Mouse (Mus musculus) adrenal gland, adult 10 weeks (tissue): Measurements from ENCODE around the gene Slc19a3. TPM values are rescaled to one million over a fixed set of nuclear protein-coding genes. Genes with fewer than 3 reads are reported as not detected.

Experiments
- polyA plus RNA-seq: library from polyadenylated mRNA; stranded (reverse); fragments of 350-450 nt; fragmentation: Illumina TruSeq; extraction: RNeasy Lipid Tissue Mini Kit (QIAGEN cat#74804); gene quantifications from one replicate; pipeline ENCODE4 v1.2.3, GENCODE M21; 2014; ENCODE audit warnings: low read depth, low replicate concordance

Gene Slc19a3
- 1.0 TPM for polyA plus RNA-seq

GRCm38 (mm10) chr1:83038109-83038672, at the start of gene Slc19a3:
Gene Slc19a3 (minus strand): TSS chr1:83038448.

DNA sequence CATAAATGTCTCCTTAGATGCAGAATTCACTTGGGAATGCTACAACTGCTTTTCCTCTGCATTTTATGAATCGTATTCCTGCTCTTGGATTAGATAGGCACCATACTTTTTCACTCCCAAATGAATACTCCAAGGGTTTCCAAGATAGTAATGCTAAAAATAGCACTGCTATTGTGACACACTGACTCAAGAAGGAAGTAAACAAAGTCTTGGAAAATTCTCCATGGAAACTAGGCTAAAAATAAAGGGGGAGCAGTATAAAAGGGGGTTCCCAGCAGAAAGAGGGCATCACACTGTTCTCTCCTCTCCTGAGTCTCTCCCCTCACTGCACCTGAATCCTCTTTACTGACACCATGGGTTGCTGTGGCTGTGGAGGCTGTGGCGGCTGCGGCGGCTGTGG, 22.4 kb upstream of the Slc19a3 start, which contains the start of gene Krtap28-13:
TSS of gene Krtap28-13 (plus strand) at position 288 of the 400 bp plus-strand sequence.

GRCm38 (mm10) chr1:83059278-83059677, 21.0 kb upstream of the Slc19a3 start, which contains the start of gene A030005K14Rik:
Gene A030005K14Rik (minus strand): TSS chr1:83059378.

DNA sequence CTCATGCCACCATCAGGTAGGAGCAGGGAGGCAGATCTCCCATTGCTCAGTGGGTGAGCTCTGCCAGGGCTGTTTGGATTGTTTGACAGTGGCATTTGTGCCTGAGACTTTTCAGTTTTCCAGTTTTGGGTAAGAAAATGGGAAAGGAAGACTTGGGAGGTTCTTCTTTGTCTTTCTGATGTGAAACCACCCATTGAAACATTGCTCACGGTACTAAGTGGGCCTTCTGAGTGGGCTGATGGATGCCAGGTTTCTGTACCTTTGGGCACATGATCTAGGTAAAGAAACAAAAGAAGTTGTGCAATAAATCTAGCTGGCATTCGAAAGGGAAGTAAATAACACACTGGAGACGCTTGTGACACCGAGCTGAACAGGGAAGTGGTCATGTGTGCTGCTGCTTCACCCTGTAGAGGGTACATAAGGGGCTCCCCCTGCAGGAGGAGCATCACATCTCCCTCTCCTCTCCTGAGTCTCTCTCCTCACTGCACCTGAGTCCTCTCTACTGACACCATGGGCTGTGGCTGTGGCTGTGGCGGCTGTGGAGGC, 6.7 kb upstream of the Slc19a3 start, which contains the start of gene Gm47969:
TSS of gene Gm47969 (plus strand) at position 51 of the 546 bp plus-strand sequence.

DNA sequence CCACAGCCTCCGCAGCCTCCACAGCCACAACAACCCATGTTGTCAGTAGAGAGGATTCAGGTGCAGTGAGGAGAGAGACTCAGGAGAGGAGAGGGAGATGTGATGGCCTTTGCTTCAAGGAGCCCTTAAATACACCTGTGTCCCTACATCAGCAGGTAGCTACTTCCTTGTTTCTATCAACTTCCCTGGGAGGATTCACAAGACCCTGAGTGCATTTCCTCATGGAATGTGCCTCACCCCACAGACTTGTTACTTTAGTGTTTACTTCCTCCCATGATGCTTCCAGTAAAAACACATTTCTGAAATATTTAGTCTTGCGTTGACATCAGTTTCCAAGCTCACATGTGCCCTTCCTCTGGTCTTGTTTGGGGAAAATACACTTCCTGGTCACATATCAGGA, 4.1 kb upstream of the Slc19a3 start, which contains the start of gene Krtap28-10:
TSS of gene Krtap28-10 (minus strand) at position 101 of the 400 bp plus-strand sequence.

GRCm38 (mm10) chr1:83000306-83000705, 37.9 kb downstream of the Slc19a3 start, which contains the start of gene Gm47959:
Gene Gm47959 (plus strand): TSS chr1:83000548.

Other genes starting within 250 kb of the Slc19a3 start
- 110 TPM for gene Agfg1, start 199.0 kb downstream of the Slc19a3 start, polyA plus RNA-seq
- not detected for gene A030005L19Rik, start 125.1 kb downstream of the Slc19a3 start, polyA plus RNA-seq
- gene A030014E15Rik, start 113.5 kb downstream of the Slc19a3 start, polyA plus RNA-seq: not detected
- not detected for gene Gm6217, start 107.0 kb downstream of the Slc19a3 start, polyA plus RNA-seq
- gene A030003K21Rik, start 95.1 kb downstream of the Slc19a3 start, polyA plus RNA-seq: not detected
- not detected for gene Gm7544, start 82.4 kb downstream of the Slc19a3 start, polyA plus RNA-seq
- not detected for gene Gm47955, start 78.2 kb downstream of the Slc19a3 start, polyA plus RNA-seq
- not detected for gene Gm47959, start 37.9 kb downstream of the Slc19a3 start, polyA plus RNA-seq
- not detected for gene Krtap28-10, start 4.0 kb upstream of the Slc19a3 start, polyA plus RNA-seq
- gene Gm47969, start 6.5 kb upstream of the Slc19a3 start, polyA plus RNA-seq: not detected
- gene A030005K14Rik, start 20.9 kb upstream of the Slc19a3 start, polyA plus RNA-seq: not detected
- gene Krtap28-13, start 22.5 kb upstream of the Slc19a3 start, polyA plus RNA-seq: not detected
- gene Ccl20, start 78.3 kb upstream of the Slc19a3 start, polyA plus RNA-seq: not detected
- not detected for gene Daw1, start 121.3 kb upstream of the Slc19a3 start, polyA plus RNA-seq